Mouse (Mus musculus): ENCODE results near the gene Wdr45b. TPM values are rescaled to one million over a fixed set of nuclear protein-coding genes. Genes with fewer than 3 reads are reported as not detected.

Gene Wdr45b
- total and polyA plus RNA-seq, 3 experiments: 27.0 to 53.0 (median 43.3) TPM

DNA sequence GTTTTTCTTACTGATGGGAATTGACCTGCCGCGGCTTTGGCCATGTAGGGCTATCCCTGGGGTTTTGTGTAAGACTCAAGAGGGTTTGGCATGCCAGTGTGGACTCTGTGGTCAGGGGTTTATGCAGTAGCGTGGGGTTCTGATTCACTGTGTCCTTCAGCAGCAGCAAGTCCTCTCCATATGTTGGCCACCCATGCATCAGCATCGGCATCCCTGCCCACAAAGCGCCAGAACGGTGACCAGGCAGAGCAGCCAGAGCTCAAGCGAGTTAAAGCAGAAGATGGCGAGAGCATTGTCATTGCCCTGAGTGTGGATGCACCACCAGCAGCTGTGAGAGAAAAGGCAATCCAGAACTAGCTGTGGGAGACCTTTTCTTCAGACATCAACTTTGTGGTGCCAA lies 47.6 kb downstream of the Wdr45b start:
- H3K4me3 ChIP-seq (replicated peaks in 1 of 3; ENCODE audit: low read depth in 2 of 3, low read length in 2 of 3, poor library complexity in 1 of 3): no peak overlapping the region
- H3K9ac ChIP-seq (ENCODE audit: insufficient read depth, low read depth): no peak overlapping the region
- TF ChIP-seq MAX (IDR thresholded peaks at IDR 0.05; ENCODE audit: low read length) (no peak), TCF12 (IDR thresholded peaks at IDR 0.05; ENCODE audit: low read depth, low read length) (no peak)
- H3K4me2 ChIP-seq (ENCODE audit: insufficient read depth, low read depth, poor library complexity, severe bottlenecking): no peak overlapping the region
- no peaks in the 10 kb centered on the region for H3K4me1 ChIP-seq (ENCODE audit: control insufficient read depth in 1 of 2, insufficient read depth in 2 of 2)
- no peaks in the 10 kb centered on the region for H3K79me2 ChIP-seq (replicated peaks; ENCODE audit: control insufficient read depth, extremely low read depth, insufficient read depth, poor library complexity, severe bottlenecking)
- peaks cover 70 to 78% of the 10 kb centered on the region in 2 experiments for H3K36me3 ChIP-seq (replicated peaks in 1 of 2; ENCODE audit: control insufficient read depth in 1 of 2, insufficient read depth in 1 of 2, low read length in 1 of 2)
- H3K9me3 ChIP-seq (replicated peaks; ENCODE audit: low read length): peaks cover 7% of the 10 kb centered on the region
- H3K27ac ChIP-seq (ENCODE audit: insufficient read depth, low read depth): no peak overlapping the region
- H3K27me3 ChIP-seq (replicated peaks): no peaks in the 10 kb centered on the region
- in situ Hi-C loops (cut with MboI; ENCODE audit: low pct_ligation_motif_present, low pct_unique_long_range_greater_than_20kb, low sequenced_read_pairs) (no loop called here), dilution Hi-C loops (cut with MboI; ENCODE audit: extremely low pct_ligation_motif_present, extremely low pct_unique_long_range_greater_than_20kb, low sequenced_read_pairs) (no loop called here)
- DNase-seq (ENCODE audit: extremely low read depth): no peak

DNA sequence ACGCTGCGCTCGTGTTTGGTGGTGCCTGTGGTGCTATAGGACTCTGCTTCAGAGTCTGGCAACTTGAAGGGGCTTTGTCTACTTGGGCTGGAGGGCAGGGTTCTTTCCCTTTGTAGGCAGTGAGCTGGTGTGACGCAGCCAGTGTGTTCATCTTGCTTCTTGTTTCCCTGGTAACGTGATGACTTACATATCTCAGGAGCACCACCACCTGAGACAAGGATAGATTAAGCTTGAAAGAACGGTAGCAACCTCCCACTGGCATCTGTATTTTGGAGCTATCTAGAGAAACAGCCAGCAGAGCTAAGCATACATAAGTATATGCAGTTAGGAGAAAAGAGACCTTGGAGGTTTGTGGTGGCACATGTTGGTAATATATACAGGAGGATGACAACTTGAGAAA lies 48.9 kb downstream of the Wdr45b start:
- no peaks in the 10 kb centered on the region for H3K27me3 ChIP-seq (replicated peaks)
- DNase-seq (ENCODE audit: extremely low read depth): no peak
- peaks cover 4% of the 10 kb centered on the region for H3K9me3 ChIP-seq (replicated peaks; ENCODE audit: low read length)
- H3K9ac ChIP-seq (ENCODE audit: insufficient read depth, low read depth): no peak overlapping the region
- in situ Hi-C loops (cut with MboI; ENCODE audit: low pct_ligation_motif_present, low pct_unique_long_range_greater_than_20kb, low sequenced_read_pairs): no loop called here
- no peak overlapping the region for H3K4me2 ChIP-seq (ENCODE audit: insufficient read depth, low read depth, poor library complexity, severe bottlenecking)
- dilution Hi-C loops (cut with MboI; ENCODE audit: extremely low pct_ligation_motif_present, extremely low pct_unique_long_range_greater_than_20kb, low sequenced_read_pairs): no loop called here
- H3K27ac ChIP-seq (ENCODE audit: insufficient read depth, low read depth): no peak overlapping the region
- peaks cover 73 to 87% of the 10 kb centered on the region in 2 experiments for H3K36me3 ChIP-seq (replicated peaks in 1 of 2; ENCODE audit: control insufficient read depth in 1 of 2, insufficient read depth in 1 of 2, low read length in 1 of 2)
- no peak overlapping the region for H3K4me3 ChIP-seq (replicated peaks in 1 of 3; ENCODE audit: low read depth in 2 of 3, low read length in 2 of 3, poor library complexity in 1 of 3)
- TF ChIP-seq USF2 (conservative IDR thresholded peaks at IDR 0.05; ENCODE audit: low read depth, low read length) (no peak), IRF4 (IDR thresholded peaks at IDR 0.05; ENCODE audit: low read depth, low read length) (no peak), JUND (conservative IDR thresholded peaks at IDR 0.05; ENCODE audit: low read depth, low read length) (no peak), SMC3 (IDR thresholded peaks at IDR 0.05; ENCODE audit: low read depth, low read length) (no peak), ZC3H11A (IDR thresholded peaks at IDR 0.05; ENCODE audit: low read depth, low read length) (no peak), ZMIZ1 (IDR thresholded peaks at IDR 0.05; ENCODE audit: low read depth, low read length) (no peak), CHD2 (IDR thresholded peaks at IDR 0.05; ENCODE audit: low read length) (no peak), ZNF384 (IDR thresholded peaks at IDR 0.05; ENCODE audit: low read depth, low read length) (no peak), RCOR1 (conservative IDR thresholded peaks at IDR 0.05; ENCODE audit: low read depth, low read length) (no peak), MAFK (IDR thresholded peaks at IDR 0.05; ENCODE audit: insufficient replicate concordance, low read length) (no peak), GABPA (IDR thresholded peaks at IDR 0.05; ENCODE audit: insufficient replicate concordance, low read depth, low read length) (no peak), NRF1 (IDR thresholded peaks at IDR 0.05; ENCODE audit: low read depth, low read length) (no peak), MXI1 (IDR thresholded peaks at IDR 0.05; ENCODE audit: low read depth, low read length) (no peak)
- no peaks in the 10 kb centered on the region for H3K4me1 ChIP-seq (ENCODE audit: control insufficient read depth in 1 of 2, insufficient read depth in 2 of 2)
- no peaks in the 10 kb centered on the region for H3K79me2 ChIP-seq (replicated peaks; ENCODE audit: control insufficient read depth, extremely low read depth, insufficient read depth, poor library complexity, severe bottlenecking)

DNA sequence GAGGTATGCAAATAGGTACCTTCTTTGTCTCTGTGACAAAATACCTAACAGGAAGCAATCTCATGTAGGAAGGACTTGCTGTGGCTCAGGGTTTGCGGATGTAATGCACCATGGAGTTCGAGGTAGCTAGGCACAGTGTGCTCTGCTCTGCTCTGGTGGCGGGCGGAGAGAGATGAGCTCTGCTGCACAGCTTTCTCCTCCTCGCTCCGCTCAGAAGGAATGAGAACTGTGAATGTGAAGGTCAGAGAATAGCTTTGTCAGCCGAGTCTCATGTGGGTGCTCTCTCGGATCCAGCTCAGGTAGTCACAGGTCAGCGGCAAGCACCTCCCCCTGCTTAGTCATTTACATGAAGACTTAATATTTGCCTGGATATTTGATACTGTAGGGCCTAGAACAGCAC lies 54.0 kb downstream of the Wdr45b start:
- Histone ChIP-seq H3K4me1 (ENCODE audit: control insufficient read depth in 1 of 2, insufficient read depth in 2 of 2) (no peaks in the 10 kb centered on the region), H3K4me3 (replicated peaks in 1 of 3; ENCODE audit: low read depth in 2 of 3, low read length in 2 of 3, poor library complexity in 1 of 3) (no peak overlapping the region), H3K27me3 (replicated peaks) (no peaks in the 10 kb centered on the region), H3K9ac (ENCODE audit: insufficient read depth, low read depth) (no peak overlapping the region), H3K36me3 (replicated peaks in 1 of 2; ENCODE audit: control insufficient read depth in 1 of 2, insufficient read depth in 1 of 2, low read length in 1 of 2) (peaks cover 72 to 91% of the 10 kb centered on the region in 2 experiments), H3K27ac (ENCODE audit: insufficient read depth, low read depth) (no peak overlapping the region), H3K79me2 (replicated peaks; ENCODE audit: control insufficient read depth, extremely low read depth, insufficient read depth, poor library complexity, severe bottlenecking) (no peaks in the 10 kb centered on the region), H3K4me2 (ENCODE audit: insufficient read depth, low read depth, poor library complexity, severe bottlenecking) (no peak overlapping the region), H3K9me3 (replicated peaks; ENCODE audit: low read length) (no peaks in the 10 kb centered on the region)
- in situ Hi-C loops (cut with MboI; ENCODE audit: low pct_ligation_motif_present, low pct_unique_long_range_greater_than_20kb, low sequenced_read_pairs): no loop called here
- DNase-seq (ENCODE audit: extremely low read depth): no peak
- TF ChIP-seq GABPA (IDR thresholded peaks at IDR 0.05; ENCODE audit: insufficient replicate concordance, low read depth, low read length) (no peak), MXI1 (IDR thresholded peaks at IDR 0.05; ENCODE audit: low read depth, low read length) (no peak), POLR2A (IDR thresholded peaks at IDR 0.05; ENCODE audit: low read depth, low read length) (no peak), KAT2A (IDR thresholded peaks at IDR 0.05; ENCODE audit: insufficient replicate concordance, low read length) (no peak), BHLHE40 (IDR thresholded peaks at IDR 0.05; ENCODE audit: low read depth, low read length) (no peak), ZNF384 (IDR thresholded peaks at IDR 0.05; ENCODE audit: low read depth, low read length) (no peak), JUN (IDR thresholded peaks at IDR 0.05; ENCODE audit: insufficient read depth, low read depth, low read length) (no peak), MEF2A (IDR thresholded peaks at IDR 0.05; ENCODE audit: borderline replicate concordance, low read depth, low read length) (no peak), JUND (conservative IDR thresholded peaks at IDR 0.05; ENCODE audit: low read depth, low read length) (no peak), POLR2AphosphoS2 (IDR thresholded peaks at IDR 0.05; ENCODE audit: low read depth, low read length) (no peak), USF2 (conservative IDR thresholded peaks at IDR 0.05; ENCODE audit: low read depth, low read length) (no peak), ELF1 (IDR thresholded peaks at IDR 0.05; ENCODE audit: low read depth, low read length) (no peak), UBTF (IDR thresholded peaks at IDR 0.05; ENCODE audit: low read depth, low read length) (no peak), ZKSCAN1 (IDR thresholded peaks at IDR 0.05; ENCODE audit: borderline replicate concordance, low read depth, low read length) (no peak), RAD21 (IDR thresholded peaks at IDR 0.05; ENCODE audit: low read depth, low read length) (no peak), PAX5 (IDR thresholded peaks at IDR 0.05; ENCODE audit: low read length) (no peak), MAX (IDR thresholded peaks at IDR 0.05; ENCODE audit: low read length) (no peak), TCF12 (IDR thresholded peaks at IDR 0.05; ENCODE audit: low read depth, low read length) (no peak), NRF1 (IDR thresholded peaks at IDR 0.05; ENCODE audit: low read depth, low read length) (no peak)
- dilution Hi-C loops (cut with MboI; ENCODE audit: extremely low pct_ligation_motif_present, extremely low pct_unique_long_range_greater_than_20kb, low sequenced_read_pairs): no loop called here

All from CH12.LX (cell line).